Mouse (Mus musculus) kidney, adult 2 months (tissue): ENCODE data around the gene Zswim4.

Experiments
- CTCF ChIP-seq: fragments of 200-500 bp; conservative IDR thresholded peaks from 2 replicates; pipeline ENCODE4 v1.5.1; 2011; ENCODE audit warnings: low read depth, mild to moderate bottlenecking, control low read depth, low read length, moderate library complexity, mixed read lengths; ENCODE audit not compliant: insufficient read depth, insufficient read length
- POLR2A ChIP-seq: fragments of 200-500 bp; IDR thresholded peaks from one replicate; pipeline ENCODE4 v1.6.1; 2011; ENCODE audit warnings: low read depth, low read length, control low read depth

- TF ChIP-seq CTCF = no peak
- TF ChIP-seq POLR2A = no peak
Measured at GRCm38 (mm10) chr8:84176560-84176959, 60.3 kb downstream of the Zswim4 start.
